Mouse (Mus musculus) heart, adult 2 months (tissue): ENCODE data around the gene Hoga1. TPM values are rescaled to one million over a fixed set of nuclear protein-coding genes. Genes with fewer than 3 reads are reported as not detected.
A peak's percentile ranks its signal among the peaks of the same experiment; 100 is the strongest.

ENCODE experiments used
- DNase-seq, 2 experiments: peaks; one replicate each; pipeline ENCODE4 v3.0.0; 2021
- H3K27ac ChIP-seq: fragments of 200-600 bp; 2 replicates; pipeline ENCODE4 v1.8.1; 2022
- H3K27me3 ChIP-seq: fragments of 200-500 bp; 2 replicates; pipeline ENCODE4 v1.6.1; 2012; ENCODE audit warnings: mild to moderate bottlenecking, low read length, inconsistent platforms, mixed read lengths; ENCODE audit not compliant: control insufficient read depth, insufficient read depth
- H3K36me3 ChIP-seq: fragments of 200-500 bp; 2 replicates; pipeline ENCODE4 v1.6.1; 2012; ENCODE audit warnings: low read length, inconsistent platforms; ENCODE audit not compliant: control insufficient read depth, insufficient read depth
- H3K4me1 ChIP-seq: fragments of 200-500 bp; 2 replicates; pipeline ENCODE4 v1.6.1; 2011; ENCODE audit warnings: low read length; ENCODE audit not compliant: control insufficient read depth, insufficient read depth
- H3K4me3 ChIP-seq: fragments of 200-600 bp; 2 replicates; pipeline ENCODE4 v1.8.1; 2022
- H3K79me2 ChIP-seq: fragments of 200-500 bp; replicated peaks from 2 replicates; pipeline ENCODE4 v1.6.1; 2012; ENCODE audit warnings: mild to moderate bottlenecking, inconsistent platforms, low read length, moderate library complexity, mixed read lengths; ENCODE audit not compliant: control insufficient read depth, insufficient read depth
- H3K9ac ChIP-seq: fragments of 200-500 bp; 2 replicates; pipeline ENCODE4 v1.6.1; 2012; ENCODE audit warnings: low read depth, mild to moderate bottlenecking, control low read depth, inconsistent platforms, low read length, mixed read lengths
- CTCF ChIP-seq: fragments of 200-600 bp; IDR thresholded peaks from 2 replicates; pipeline ENCODE4 v1.8.1; 2022; ENCODE audit warnings: antibody characterized with exemption, mild to moderate bottlenecking, moderate library complexity
- EP300 ChIP-seq: fragments of 200-500 bp; IDR thresholded peaks from 2 replicates; pipeline ENCODE4 v1.6.1; 2011; ENCODE audit warnings: low read depth, low read length, control low read depth; ENCODE audit not compliant: insufficient read depth
- POLR2A ChIP-seq: fragments of 200-500 bp; IDR thresholded peaks from 2 replicates; pipeline ENCODE4 v1.6.1; 2011; ENCODE audit warnings: mild to moderate bottlenecking, low read depth, low read length, control low read depth; ENCODE audit not compliant: insufficient read depth
- WGBS: fragments of 180-500 bp; shearing (Covaris S2); methylation state at CpG from one replicate; pipeline ENCODE4 v1.1.7; 2018; 5-methylcytosine and 5-hydroxymethylcytosine counted together
- intact Hi-C: fragments of 180-260 bp; cut with DNase I; formaldehyde crosslinking; loops from one replicate; pipeline ENCODE4 v1.15.1; 2025
- polyA plus RNA-seq: library from polyadenylated mRNA; depleted of rRNA; stranded (reverse); fragments of >200 nt; gene quantifications from 2 replicates; pipeline ENCODE4 v1.2.3, GENCODE M21; 2012
- total RNA-seq, 2 experiments: library from RNA; stranded (reverse); gene quantifications; 2 replicates each; pipeline ENCODE4 v1.2.3; 2021

Gene Hoga1
- total and polyA plus RNA-seq, 3 experiments = 1.4 to 2.3 (median 1.6) TPM

GRCm38 (mm10) chr19:42017399-42018247 is 27.8 kb upstream of the Hoga1 start:
- TF ChIP-seq EP300 (0 out of 2 replicates have a peak, but pooled peaks have one; percentile 48), CTCF (no peak)
- Histone ChIP-seq H3K4me1 (peaks cover 40% of the 10 kb centered on the region), H3K27ac (peak overlapping the region; percentile 82), H3K9ac (no peak overlapping the region; the same call in 1 of the 2 replicates), H3K36me3 (no peaks in the 10 kb centered on the region; the same call in 1 of the 2 replicates), H3K79me2 (no peaks in the 10 kb centered on the region), H3K27me3 (no peaks in the 10 kb centered on the region), H3K4me3 (no peak overlapping the region)
- intact Hi-C loops = no loop called here
- peak; percentile 73 to 85 for DNase-seq
- 27% methylated on average over 8 of the region's 8 CpGs for WGBS

- no peak for DNase-seq
- WGBS = 49% methylated on average over 4 of the region's 4 CpGs
- Histone ChIP-seq H3K4me3 (no peak overlapping the region), H3K79me2 (no peaks in the 10 kb centered on the region), H3K4me1 (peaks cover 45% of the 10 kb centered on the region), H3K36me3 (no peaks in the 10 kb centered on the region; the same call in 1 of the 2 replicates), H3K9ac (no peak overlapping the region), H3K27ac (peak overlapping the region; percentile 39; the same call in 1 of the 2 replicates), H3K27me3 (no peaks in the 10 kb centered on the region)
- intact Hi-C loops = no loop called here
- TF ChIP-seq POLR2A = no peak
- TF ChIP-seq CTCF = no peak
- no peak for TF ChIP-seq EP300
Observed at GRCm38 (mm10) chr19:42019011-42019522, 26.3 kb upstream of the Hoga1 start.

- Histone ChIP-seq H3K4me3 (no peak overlapping the region), H3K27ac (peak overlapping the region; percentile 53)
Observed at GRCm38 (mm10) chr19:42021681-42022541, 23.5 kb upstream of the Hoga1 start.

GRCm38 (mm10) chr19:42022542-42022848 is 22.9 kb upstream of the Hoga1 start:
- intact Hi-C loops = no loop called here
- TF ChIP-seq EP300 = no peak
- TF ChIP-seq POLR2A = no peak
- TF ChIP-seq CTCF = no peak
- 35% methylated on average over 2 of the region's 2 CpGs for WGBS
- DNase-seq = peak in 1 of 2 experiments; percentile 18
- Histone ChIP-seq H3K36me3 (no peaks in the 10 kb centered on the region; the same call in 1 of the 2 replicates), H3K4me1 (peaks cover 30% of the 10 kb centered on the region), H3K79me2 (no peaks in the 10 kb centered on the region), H3K27me3 (no peaks in the 10 kb centered on the region), H3K9ac (no peak overlapping the region), H3K27ac (peak overlapping the region; percentile 53), H3K4me3 (no peak overlapping the region)

More at GRCm38 (mm10) chr19:42021681-42022541, 23.5 kb upstream of the Hoga1 start:
- peak; percentile 39 to 51 for DNase-seq
- no peaks in the 10 kb centered on the region for H3K79me2 ChIP-seq
- no peaks in the 10 kb centered on the region for H3K27me3 ChIP-seq
- H3K9ac ChIP-seq = no peak overlapping the region
- H3K36me3 ChIP-seq = no peaks in the 10 kb centered on the region; the same call in 1 of the 2 replicates
- H3K4me1 ChIP-seq = peaks cover 36% of the 10 kb centered on the region
- 27% methylated on average over 10 of the region's 10 CpGs for WGBS
- no peak for TF ChIP-seq EP300
- intact Hi-C loops = no loop called here

GRCm38 (mm10) chr19:42026158-42026557 is 19.3 kb upstream of the Hoga1 start:
- no peak overlapping the region for H3K4me3 ChIP-seq
- H3K27ac ChIP-seq = no peak overlapping the region
- H3K4me1 ChIP-seq = peaks cover 17% of the 10 kb centered on the region
- under 1% methylated on average over 5 of the region's 5 CpGs for WGBS
- no peak overlapping the region for H3K9ac ChIP-seq
- H3K27me3 ChIP-seq = no peaks in the 10 kb centered on the region
- TF ChIP-seq EP300 = peak; percentile 94
- no peak; the same call in 1 of the 2 replicates for TF ChIP-seq CTCF
- no peaks in the 10 kb centered on the region for H3K36me3 ChIP-seq
- DNase-seq = peak; percentile 84 to 90
- no peaks in the 10 kb centered on the region for H3K79me2 ChIP-seq
- intact Hi-C loops = loop anchor here (1.0 to 5.0 kb wide), 4 partner anchors 45 to 128 kb away; partner anchors contain the start of genes Exosc1, Mms19, Pgam1 and Ubtd1
